Mouse (Mus musculus): ENCODE measurements around the gene Tmem129.

- TF ChIP-seq CTCF (IDR thresholded peaks at IDR 0.05; ENCODE audit: borderline replicate concordance, insufficient read depth, low read depth, low read length) (peak; percentile 61; the same call in 1 of the 2 replicates), POLR2A (IDR thresholded peaks at IDR 0.05; ENCODE audit: borderline replicate concordance, insufficient read depth, low read length) (no peak)
These were observed 17.7 kb upstream of the Tmem129 start for GRCm38 (mm10) chr5:33675964-33676363.
